Mouse (Mus musculus): ENCODE results near the gene Colgalt2.
"Not testable (repeated sequence)": the region's sequence is repeated elsewhere in the genome, so short reads cannot be mapped to it uniquely, and the experiment has no call there.

Gene Colgalt2

GRCm38 (mm10) chr1:152416306-152416904 lies 16.8 kb downstream of the Colgalt2 start:
- in situ Hi-C loops (cut with MboI, MseI), result no loop called here

GRCm38 (mm10) chr1:152417602-152418001 lies 18.0 kb downstream of the Colgalt2 start:
- in situ Hi-C loops (cut with MboI, MseI), result no loop called here

GRCm38 (mm10) chr1:152422295-152422694 lies 22.7 kb downstream of the Colgalt2 start:
- in situ Hi-C loops (cut with MboI, MseI), result no loop called here

- in situ Hi-C loops (cut with MboI, MseI), result no loop called here
Measured at GRCm38 (mm10) chr1:152423052-152423451, 23.4 kb downstream of the Colgalt2 start.

GRCm38 (mm10) chr1:152427912-152428581 lies 28.4 kb downstream of the Colgalt2 start:
- in situ Hi-C loops (cut with MboI, MseI), result no loop called here

GRCm38 (mm10) chr1:152429805-152430204 lies 30.2 kb downstream of the Colgalt2 start:
- in situ Hi-C loops (cut with MboI, MseI), result no loop called here

- in situ Hi-C loops (cut with MboI, MseI), result no loop called here
Measured at GRCm38 (mm10) chr1:152434166-152434565, 34.5 kb downstream of the Colgalt2 start.

- in situ Hi-C loops (cut with MboI, MseI), result not testable (repeated sequence)
Measured at GRCm38 (mm10) chr1:152437518-152437917, 37.9 kb downstream of the Colgalt2 start.

GRCm38 (mm10) chr1:152439408-152439807 lies 39.8 kb downstream of the Colgalt2 start:
- in situ Hi-C loops (cut with MboI, MseI), result no loop called here

- in situ Hi-C loops (cut with MboI, MseI), result no loop called here
Measured at GRCm38 (mm10) chr1:152439874-152440273, 40.2 kb downstream of the Colgalt2 start.

- in situ Hi-C loops (cut with MboI, MseI), result no loop called here
Measured at GRCm38 (mm10) chr1:152444630-152445029, 45.0 kb downstream of the Colgalt2 start.

GRCm38 (mm10) chr1:152445925-152446324 lies 46.3 kb downstream of the Colgalt2 start:
- in situ Hi-C loops (cut with MboI, MseI), result no loop called here

- in situ Hi-C loops (cut with MboI, MseI), result no loop called here
Measured at GRCm38 (mm10) chr1:152454536-152454935, 54.9 kb downstream of the Colgalt2 start.

GRCm38 (mm10) chr1:152455275-152456243 lies 55.9 kb downstream of the Colgalt2 start:
- in situ Hi-C loops (cut with MboI, MseI), result no loop called here

- in situ Hi-C loops (cut with MboI, MseI), result no loop called here
Measured at GRCm38 (mm10) chr1:152456266-152456665, 56.6 kb downstream of the Colgalt2 start.

GRCm38 (mm10) chr1:152457596-152457995 lies 58.0 kb downstream of the Colgalt2 start:
- in situ Hi-C loops (cut with MboI, MseI), result no loop called here

- in situ Hi-C loops (cut with MboI, MseI), result no loop called here
Measured at GRCm38 (mm10) chr1:152458996-152459395, 59.4 kb downstream of the Colgalt2 start.

- in situ Hi-C loops (cut with MboI, MseI), result no loop called here
Measured at GRCm38 (mm10) chr1:152460931-152461330, 61.3 kb downstream of the Colgalt2 start.

- in situ Hi-C loops (cut with MboI, MseI), result no loop called here
Measured at GRCm38 (mm10) chr1:152461814-152462213, 62.2 kb downstream of the Colgalt2 start.

GRCm38 (mm10) chr1:152462348-152462747 lies 62.7 kb downstream of the Colgalt2 start:
- in situ Hi-C loops (cut with MboI, MseI), result no loop called here

- in situ Hi-C loops (cut with MboI, MseI), result no loop called here
Measured at GRCm38 (mm10) chr1:152466280-152466679, 66.7 kb downstream of the Colgalt2 start.

GRCm38 (mm10) chr1:152468443-152468842 lies 68.8 kb downstream of the Colgalt2 start:
- in situ Hi-C loops (cut with MboI, MseI), result no loop called here

Data from regulatory T cell (primary cell).